Mouse (Mus musculus) ES-E14 (cell line): ENCODE measurements at regions not wholly inside any gene's neighbourhood (a gene's known extent, or its start where the extent isn't known, plus 50 kb on each side); places are given as distances from the start of the nearest gene placed in this dataset.

ENCODE experiments used
- CHD2 ChIP-seq: IDR thresholded peaks from 2 replicates; pipeline ENCODE4 v1.6.1; 2014; ENCODE audit warnings: mild to moderate bottlenecking, low read depth, low read length, inconsistent platforms
- MAFK ChIP-seq: IDR thresholded peaks from 2 replicates; pipeline ENCODE4 v1.6.1; 2014; ENCODE audit warnings: mild to moderate bottlenecking, low read depth, low read length, inconsistent platforms; ENCODE audit not compliant: insufficient read depth
- ZC3H11A ChIP-seq: IDR thresholded peaks from 2 replicates; pipeline ENCODE4 v1.6.1; 2012; ENCODE audit warnings: low read depth, mild to moderate bottlenecking, inconsistent platforms, low read length, borderline replicate concordance
- ZNF384 ChIP-seq: IDR thresholded peaks from 2 replicates; pipeline ENCODE4 v1.6.1; 2012; ENCODE audit warnings: low read depth, low read length, inconsistent platforms

DNA sequence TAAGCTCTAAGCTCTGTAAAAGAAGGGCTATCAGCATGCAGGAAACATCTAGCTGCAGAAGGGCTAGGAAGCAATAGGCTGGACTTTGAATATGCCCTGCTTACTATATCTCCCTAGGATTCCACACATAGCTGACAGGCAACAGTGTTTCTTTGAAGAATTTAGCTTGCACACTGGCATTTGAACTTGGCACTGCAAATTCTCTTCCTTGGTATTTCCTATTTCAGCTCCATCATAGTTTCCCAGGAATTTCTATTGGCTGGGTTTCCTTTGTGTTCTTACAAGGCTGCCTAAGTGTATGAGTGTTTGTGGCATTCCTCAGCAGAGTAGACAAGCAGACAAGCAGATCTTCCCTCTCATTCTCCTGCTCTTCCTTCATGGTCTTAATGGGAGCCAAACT is 159.0 kb upstream of the Fggy start:
- TF ChIP-seq ZC3H11A (no peak), MAFK (no peak), ZNF384 (no peak), CHD2 (no peak)
